Mouse (Mus musculus) thymus, postnatal 14 days (tissue): ENCODE results near the gene Pard6a.
A peak's percentile ranks its signal among the peaks of the same experiment; 100 is the strongest.

Experiments used
- DNase-seq: peaks from one replicate; pipeline ENCODE4 v3.0.0; 2021

Pard6a gene

GRCm38 (mm10) chr8:105702001-105702401 is 1.1 kb downstream of the Pard6a start:
- DNase-seq: no peak

GRCm38 (mm10) chr8:105702731-105703415 is 1.9 kb downstream of the Pard6a start:
- DNase-seq: peak; percentile 11

- DNase-seq: peak; percentile 6
These were observed 3.3 kb downstream of the Pard6a start for GRCm38 (mm10) chr8:105704146-105704812.

GRCm38 (mm10) chr8:105704955-105705354 is 4.0 kb downstream of the Pard6a start:
- no peak for DNase-seq

- DNase-seq: no peak
These were observed 5.5 kb downstream of the Pard6a start for GRCm38 (mm10) chr8:105706426-105706825.

GRCm38 (mm10) chr8:105707498-105708403 is 6.8 kb downstream of the Pard6a start, which contains the start of the genes 4933405L10Rik and Enkd1:
TSS of gene 4933405L10Rik (plus strand) at chr8:105707655.
TSS of gene Enkd1 (minus strand) at chr8:105708210.
- peak; percentile 89 for DNase-seq

GRCm38 (mm10) chr8:105708675-105709074 is 7.7 kb downstream of the Pard6a start:
- DNase-seq: peak; percentile 13

- peak; percentile 14 for DNase-seq
These were observed 8.4 kb downstream of the Pard6a start for GRCm38 (mm10) chr8:105709317-105709716.

GRCm38 (mm10) chr8:105712286-105712685 is 11.3 kb downstream of the Pard6a start:
- DNase-seq: no peak

- peak; percentile 92 for DNase-seq
These were observed 13.2 kb downstream of the Pard6a start for GRCm38 (mm10) chr8:105714139-105714538.

- no peak for DNase-seq
These were observed 14.1 kb downstream of the Pard6a start for GRCm38 (mm10) chr8:105715042-105715441.

- no peak for DNase-seq
These were observed 15.5 kb downstream of the Pard6a start for GRCm38 (mm10) chr8:105716302-105716945.

GRCm38 (mm10) chr8:105719637-105720036 is 18.7 kb downstream of the Pard6a start:
- no peak for DNase-seq

- no peak for DNase-seq
These were observed 21.9 kb downstream of the Pard6a start for GRCm38 (mm10) chr8:105722861-105723260.

- DNase-seq: no peak
These were observed 24.8 kb downstream of the Pard6a start for GRCm38 (mm10) chr8:105725726-105726125.

- DNase-seq: peak; percentile 41
These were observed 26.6 kb downstream of the Pard6a start for GRCm38 (mm10) chr8:105727397-105728124.

- DNase-seq: no peak
These were observed 31.2 kb downstream of the Pard6a start for GRCm38 (mm10) chr8:105732186-105732585.

- no peak for DNase-seq
These were observed 38.3 kb downstream of the Pard6a start for GRCm38 (mm10) chr8:105739216-105739615.

GRCm38 (mm10) chr8:105743301-105743700 is 42.4 kb downstream of the Pard6a start:
- no peak for DNase-seq

- DNase-seq: no peak
These were observed 49.7 kb downstream of the Pard6a start for GRCm38 (mm10) chr8:105750606-105751005.
